Mouse (Mus musculus) gonadal fat pad, adult 2 months (tissue): ENCODE measurements around the gene Zyg11b. TPM values are rescaled to one million over a fixed set of nuclear protein-coding genes. Genes with fewer than 3 reads are reported as not detected.

ENCODE experiments used
- DNase-seq: peaks from one replicate; pipeline ENCODE4 v3.0.0-alpha.2; 2012; ENCODE audit warnings: low read depth
- polyA plus RNA-seq: library from polyadenylated mRNA; depleted of rRNA; stranded (reverse); fragments of >200 nt; gene quantifications from 2 replicates; pipeline ENCODE4 v1.2.3, GENCODE M21; 2012; rRNA removed

The Zyg11b gene
- 11.5 and 12.1 TPM in 2 replicates for polyA plus RNA-seq

GRCm38 (mm10) chr4:108300670-108301373 is at the start of gene Zyg11b:
Gene Zyg11b (minus strand): TSS chr4:108301096.
- DNase-seq = peak; percentile 33

- no peak for DNase-seq
Observed at GRCm38 (mm10) chr4:108349836-108350547, 49.1 kb upstream of the Zyg11b start.

DNA sequence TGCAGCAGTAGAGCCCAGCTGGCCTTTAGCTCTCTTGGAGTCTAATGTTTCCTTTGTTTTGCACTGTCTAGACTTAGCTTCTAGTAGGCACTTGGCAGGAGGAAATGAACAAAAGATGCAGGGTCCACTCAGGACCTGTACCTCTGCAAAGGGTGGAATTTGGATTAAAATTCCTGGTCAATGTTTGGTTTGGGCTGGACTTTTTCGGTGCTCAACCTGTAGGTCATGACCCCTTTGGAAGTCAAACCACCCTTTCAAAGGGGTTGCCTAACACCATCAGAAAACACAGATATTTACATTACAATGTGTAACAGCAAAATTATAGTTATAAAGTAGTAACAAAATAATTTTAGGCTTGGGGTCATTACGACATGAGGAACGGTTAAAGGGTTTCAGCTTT is 48.2 kb upstream of the Zyg11b start:
- no peak for DNase-seq

DNA sequence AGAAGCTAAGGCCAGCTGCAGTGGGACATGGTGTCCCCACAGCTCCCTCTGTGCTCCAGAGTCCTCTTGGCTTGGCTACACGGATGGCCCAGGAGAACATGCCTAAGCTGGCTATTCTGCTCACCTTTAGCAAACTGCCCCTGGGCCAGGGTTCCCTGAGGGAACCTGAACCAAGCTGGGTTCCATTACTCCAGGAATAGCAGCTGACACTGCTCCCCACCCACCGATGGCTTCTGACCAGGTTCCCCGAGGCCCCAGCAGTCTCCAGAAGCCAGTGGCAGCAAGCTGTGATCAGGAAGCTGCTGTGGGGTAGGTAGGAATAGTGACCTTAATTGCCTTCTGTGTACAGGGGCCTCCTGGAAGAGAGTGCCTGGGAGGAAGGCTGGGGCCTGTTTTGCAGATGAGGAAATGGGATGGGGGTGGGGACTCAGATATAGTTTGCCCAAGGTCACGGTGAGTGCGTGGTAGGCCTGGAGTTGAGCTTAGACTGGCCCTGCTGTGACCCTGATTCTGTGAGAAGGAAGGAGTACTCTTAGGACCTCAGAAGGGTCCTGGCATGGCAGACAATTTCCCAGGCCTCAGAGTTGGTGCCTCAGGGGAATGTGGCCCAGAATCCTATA is 47.5 kb upstream of the Zyg11b start:
- no peak for DNase-seq

DNA sequence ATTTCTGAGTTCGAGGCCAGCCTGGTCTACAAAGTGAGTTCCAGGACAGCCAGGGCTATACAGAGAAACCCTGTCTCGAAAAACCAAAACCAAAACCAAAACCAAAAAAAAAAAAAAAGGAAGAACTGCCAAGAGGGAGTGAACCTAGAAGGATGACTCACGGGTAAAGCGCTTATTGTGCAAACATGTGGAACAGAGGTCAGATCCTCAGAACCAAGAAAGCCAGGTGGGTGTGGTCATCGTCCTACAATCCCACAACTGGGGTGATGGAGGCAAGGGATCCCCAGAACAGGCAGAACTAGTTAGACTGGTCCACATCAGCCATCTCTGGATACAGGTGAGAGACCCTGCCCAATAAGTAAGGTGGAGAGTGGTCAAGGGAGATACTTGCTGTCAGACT is 46.2 kb upstream of the Zyg11b start:
- peak; percentile 83 for DNase-seq

GRCm38 (mm10) chr4:108345826-108346225 is 44.9 kb upstream of the Zyg11b start:
- no peak for DNase-seq

GRCm38 (mm10) chr4:108344631-108345083 is 43.8 kb upstream of the Zyg11b start:
- DNase-seq = no peak

DNA sequence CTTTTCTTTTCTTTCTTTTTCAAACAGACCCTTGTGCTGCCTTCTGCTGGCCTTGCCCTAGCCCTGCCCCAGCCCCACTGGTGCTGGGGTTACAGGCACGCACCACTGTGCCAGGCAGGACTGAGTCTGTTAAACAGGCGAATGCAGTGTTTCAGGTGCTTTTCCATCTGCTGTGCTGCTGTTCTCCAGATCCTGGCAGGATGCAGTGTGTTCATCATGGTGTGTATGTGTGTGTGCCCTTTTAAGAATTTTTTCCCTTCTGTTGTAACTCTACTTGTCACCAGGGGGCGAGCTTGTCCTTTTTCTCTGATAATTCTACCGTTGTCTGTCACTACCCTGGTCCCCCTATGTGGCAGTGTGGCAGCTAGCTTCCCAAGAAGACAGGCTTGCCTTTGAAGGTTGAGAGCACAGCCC is 38.4 kb upstream of the Zyg11b start:
- no peak for DNase-seq

DNA sequence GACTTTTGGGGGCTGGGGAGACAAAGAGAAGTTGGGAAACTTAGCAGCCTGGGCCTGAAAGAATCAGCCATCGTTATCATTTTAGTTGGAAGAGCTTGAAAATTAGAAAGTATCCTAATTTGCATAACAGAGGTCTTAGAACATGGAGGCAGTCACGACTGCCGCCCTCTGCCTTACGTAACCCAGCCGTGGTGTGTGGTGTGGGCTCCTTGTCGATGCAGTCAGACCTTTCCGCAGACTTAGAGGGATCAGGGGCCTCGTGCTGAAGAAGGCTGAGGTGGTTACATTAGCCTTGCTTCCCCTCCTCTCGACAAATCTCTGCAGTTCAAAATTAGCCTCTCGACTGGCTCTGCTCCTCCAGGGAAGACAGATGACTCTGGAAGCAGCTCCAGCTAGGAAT is 37.9 kb upstream of the Zyg11b start:
- no peak for DNase-seq

DNA sequence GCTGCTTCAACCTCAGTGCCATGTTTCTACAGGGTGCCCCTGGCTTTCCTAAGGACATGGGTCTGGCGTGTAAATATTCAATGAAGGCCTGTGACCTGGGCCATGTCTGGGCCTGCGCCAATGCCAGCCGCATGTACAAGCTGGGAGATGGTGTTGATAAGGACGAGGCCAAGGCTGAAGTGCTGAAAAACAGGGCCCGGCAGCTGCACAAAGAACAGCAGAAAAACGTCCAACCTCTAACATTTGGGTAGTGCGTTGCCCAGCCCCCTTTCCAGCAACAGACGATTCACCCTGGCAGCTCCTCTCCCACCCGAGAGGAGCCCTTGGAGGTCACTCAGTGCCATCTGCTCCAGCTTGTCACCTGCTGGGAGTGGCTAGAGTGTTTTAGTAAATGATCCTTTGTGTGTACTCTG is 37.4 kb upstream of the Zyg11b start:
- DNase-seq = no peak

GRCm38 (mm10) chr4:108337817-108338216 is 36.9 kb upstream of the Zyg11b start:
- no peak for DNase-seq

DNA sequence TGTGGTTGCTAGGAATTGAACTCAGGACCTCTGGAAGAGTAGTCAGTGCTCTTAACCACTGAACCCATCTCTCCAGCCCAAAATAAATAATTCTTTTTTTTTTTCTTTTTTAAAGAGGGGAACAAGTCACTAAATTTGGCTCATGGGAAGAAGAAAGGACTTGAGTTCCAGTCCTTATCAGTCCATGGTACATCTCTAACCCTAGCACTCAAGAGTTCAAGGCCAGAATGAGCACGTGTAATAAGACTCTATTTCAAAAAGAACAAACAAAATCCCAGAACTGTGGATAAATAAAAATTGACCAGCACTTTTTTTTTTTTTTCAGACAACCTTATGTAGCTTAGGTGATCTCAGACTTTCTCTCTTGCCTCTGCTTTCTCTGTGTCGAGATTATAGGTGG is 35.9 kb upstream of the Zyg11b start:
- no peak for DNase-seq

- DNase-seq = no peak
Observed at GRCm38 (mm10) chr4:108335413-108335812, 34.5 kb upstream of the Zyg11b start.

GRCm38 (mm10) chr4:108332041-108332440 is 31.1 kb upstream of the Zyg11b start:
- no peak for DNase-seq

- DNase-seq = no peak
Observed at GRCm38 (mm10) chr4:108329840-108330239, 28.9 kb upstream of the Zyg11b start.

- no peak for DNase-seq
Observed at GRCm38 (mm10) chr4:108327730-108328484, 27.0 kb upstream of the Zyg11b start, which contains the start of gene Coa7. Gene Coa7 (plus strand): TSS chr4:108328140.

DNA sequence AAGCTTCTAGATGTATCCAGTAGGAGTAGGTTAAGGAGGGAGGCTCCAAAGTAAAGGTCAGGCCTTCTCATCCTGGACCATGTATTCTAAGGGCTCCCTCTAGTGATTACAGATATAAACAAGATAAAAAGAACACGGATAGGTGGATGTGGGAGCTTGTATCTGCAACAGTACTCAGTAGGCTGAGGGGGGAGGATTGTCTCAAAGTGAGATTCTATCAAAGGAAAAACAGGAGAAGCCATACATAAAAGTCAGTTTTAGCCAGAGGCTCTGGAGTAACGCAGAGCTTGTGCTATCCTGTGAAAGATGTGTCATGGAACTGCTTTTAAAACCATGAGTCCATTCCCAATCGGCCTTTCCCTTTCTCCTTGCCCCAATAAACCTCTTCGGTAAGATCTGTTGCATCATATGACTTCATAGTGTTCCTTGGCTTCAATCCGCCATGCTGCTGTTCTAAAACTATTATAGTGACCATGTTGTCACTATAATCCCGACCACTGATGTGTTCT is 26.2 kb upstream of the Zyg11b start:
- DNase-seq = no peak

GRCm38 (mm10) chr4:108323588-108323987 is 22.7 kb upstream of the Zyg11b start:
- no peak for DNase-seq

- no peak for DNase-seq
Observed at GRCm38 (mm10) chr4:108320627-108321380, 19.9 kb upstream of the Zyg11b start.

- DNase-seq = no peak
Observed at GRCm38 (mm10) chr4:108319747-108320146, 18.9 kb upstream of the Zyg11b start.
